Mouse (Mus musculus) megakaryocyte, adult 5-6 weeks (primary cell): ENCODE data around the gene Igf2bp1. TPM values are rescaled to one million over a fixed set of nuclear protein-coding genes. Genes with fewer than 3 reads are reported as not detected.

Source experiments
- ATAC-seq: 2 replicates; pipeline ENCODE4 v1.8.0; 2016; ENCODE audit warnings: mild to moderate bottlenecking, inconsistent platforms; ENCODE audit not compliant: poor library complexity, severe bottlenecking
- total RNA-seq, 2 experiments: library from RNA; stranded (forward) in 1 of 2; stranded (reverse) in 1 of 2; fragments of 153-499, 151-499 nt in 1 of 2; fragments of 221-1000, 200-1000 nt in 1 of 2; gene quantifications; 2 replicates each; pipeline versions ENCODE4 v1.2.3 to v1.2.4; 2015 to 2017

The Igf2bp1 gene
- total RNA-seq (2015) (not detected in 2 replicates), total RNA-seq (2017) (not detected in 2 replicates)

GRCm38 (mm10) chr11:96005403-96006271 is at the start of gene Igf2bp1:
Gene Igf2bp1 (minus strand): TSS chr11:96005940.
- no peak for ATAC-seq

GRCm38 (mm10) chr11:96050854-96051253 is 45.1 kb upstream of the Igf2bp1 start:
- no peak for ATAC-seq

- no peak for ATAC-seq
Measured at GRCm38 (mm10) chr11:96049939-96050338, 44.2 kb upstream of the Igf2bp1 start.

- ATAC-seq: no peak
Measured at GRCm38 (mm10) chr11:96047469-96048373, 42.0 kb upstream of the Igf2bp1 start.

GRCm38 (mm10) chr11:96046793-96047192 is 41.1 kb upstream of the Igf2bp1 start:
- no peak for ATAC-seq

- no peak for ATAC-seq
Measured at GRCm38 (mm10) chr11:96046028-96046427, 40.3 kb upstream of the Igf2bp1 start.

- no peak for ATAC-seq
Measured at GRCm38 (mm10) chr11:96044803-96045567, 39.2 kb upstream of the Igf2bp1 start.

GRCm38 (mm10) chr11:96038560-96038959 is 32.8 kb upstream of the Igf2bp1 start:
- ATAC-seq: no peak

- no peak for ATAC-seq
Measured at GRCm38 (mm10) chr11:96037499-96037898, 31.8 kb upstream of the Igf2bp1 start.

GRCm38 (mm10) chr11:96035133-96035532 is 29.4 kb upstream of the Igf2bp1 start:
- ATAC-seq: no peak

GRCm38 (mm10) chr11:96034596-96035052 is 28.9 kb upstream of the Igf2bp1 start, which contains the start of gene Snf8:
Gene Snf8 (plus strand): TSS chr11:96034885.
- peak; percentile 100 for ATAC-seq

GRCm38 (mm10) chr11:96034116-96034515 is 28.4 kb upstream of the Igf2bp1 start:
- ATAC-seq: no peak

GRCm38 (mm10) chr11:96033264-96033663 is 27.5 kb upstream of the Igf2bp1 start:
- ATAC-seq: no peak

GRCm38 (mm10) chr11:96031701-96032100 is 26.0 kb upstream of the Igf2bp1 start:
- ATAC-seq: no peak

GRCm38 (mm10) chr11:96030571-96030970 is 24.8 kb upstream of the Igf2bp1 start:
- ATAC-seq: no peak

- ATAC-seq: no peak
Measured at GRCm38 (mm10) chr11:96028130-96028529, 22.4 kb upstream of the Igf2bp1 start.

GRCm38 (mm10) chr11:96020622-96021021 is 14.9 kb upstream of the Igf2bp1 start:
- no peak for ATAC-seq

- no peak for ATAC-seq
Measured at GRCm38 (mm10) chr11:96017941-96018351, 12.2 kb upstream of the Igf2bp1 start.

GRCm38 (mm10) chr11:96015421-96015820 is 9.7 kb upstream of the Igf2bp1 start:
- ATAC-seq: no peak

- no peak for ATAC-seq
Measured at GRCm38 (mm10) chr11:96011982-96012381, 6.2 kb upstream of the Igf2bp1 start.

GRCm38 (mm10) chr11:96008827-96009226 is 3.1 kb upstream of the Igf2bp1 start:
- ATAC-seq: no peak
